Mouse (Mus musculus) lung, adult 18-20 months (tissue): ENCODE measurements around the gene Ntn1.

Source experiments
- DNase-seq, 2 experiments: peaks; one replicate each; pipeline ENCODE4 v3.0.0; 2022; ENCODE audit warnings: mixed read lengths in 2 of 2

Gene Ntn1

DNA sequence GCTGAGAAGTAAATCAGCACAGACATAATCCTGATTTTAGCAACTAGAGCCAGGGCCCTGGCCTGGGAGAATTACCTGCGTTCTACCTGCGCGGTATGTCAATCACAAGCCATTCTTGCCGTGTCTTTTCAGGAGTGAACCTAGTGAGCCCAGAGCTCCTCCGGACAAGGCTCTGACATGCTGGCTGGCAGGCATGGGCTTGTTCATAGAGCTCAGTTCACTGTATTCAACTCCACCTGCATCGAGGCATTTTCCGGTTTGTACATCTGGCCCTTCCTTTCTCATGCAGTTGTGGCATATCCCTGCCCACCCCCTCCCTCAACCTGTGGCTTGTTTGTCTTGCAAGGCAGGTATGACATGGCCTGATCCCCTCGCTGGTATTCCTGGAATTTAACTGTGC lies 5.0 kb upstream of the Ntn1 start:
- no peak for DNase-seq

DNA sequence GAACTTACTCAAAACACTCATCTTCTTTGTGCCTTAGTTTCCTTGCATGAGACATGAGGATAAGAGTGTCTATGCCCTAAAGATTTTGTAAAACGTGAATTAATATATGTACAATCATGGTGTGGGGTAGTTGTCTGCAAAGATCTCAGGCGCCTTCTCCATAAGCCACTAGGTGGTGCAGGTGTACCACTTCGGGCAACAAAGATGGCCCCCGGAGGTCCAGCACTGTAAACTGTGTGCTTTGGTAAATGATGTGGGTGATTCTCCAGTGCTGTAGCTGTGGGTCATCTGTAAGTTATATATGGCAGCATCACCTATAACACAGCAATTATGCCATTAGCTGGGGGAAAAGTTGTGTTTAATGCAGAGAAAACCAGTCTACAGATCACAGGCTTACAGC lies 3.6 kb upstream of the Ntn1 start:
- DNase-seq, result no peak

DNA sequence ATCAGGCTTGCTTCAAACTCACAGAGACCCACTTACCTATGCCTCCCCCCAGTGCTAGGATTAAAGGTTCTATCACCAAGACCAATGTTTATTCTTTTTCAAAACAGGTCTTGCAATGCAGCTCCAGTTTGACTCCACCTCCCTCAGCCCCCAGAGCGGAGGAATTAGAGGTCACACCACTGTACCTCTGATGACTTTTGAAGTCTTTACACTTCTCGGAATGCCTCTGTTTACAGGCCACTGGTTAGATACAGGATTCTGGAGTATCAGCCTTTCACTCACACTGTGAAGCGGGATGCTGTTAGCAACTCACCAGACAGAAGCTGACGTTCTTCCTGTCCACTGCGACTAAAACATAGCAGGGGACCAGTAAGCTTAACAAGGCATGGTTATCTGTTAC lies 805 bp upstream of the Ntn1 start:
- no peak for DNase-seq

DNA sequence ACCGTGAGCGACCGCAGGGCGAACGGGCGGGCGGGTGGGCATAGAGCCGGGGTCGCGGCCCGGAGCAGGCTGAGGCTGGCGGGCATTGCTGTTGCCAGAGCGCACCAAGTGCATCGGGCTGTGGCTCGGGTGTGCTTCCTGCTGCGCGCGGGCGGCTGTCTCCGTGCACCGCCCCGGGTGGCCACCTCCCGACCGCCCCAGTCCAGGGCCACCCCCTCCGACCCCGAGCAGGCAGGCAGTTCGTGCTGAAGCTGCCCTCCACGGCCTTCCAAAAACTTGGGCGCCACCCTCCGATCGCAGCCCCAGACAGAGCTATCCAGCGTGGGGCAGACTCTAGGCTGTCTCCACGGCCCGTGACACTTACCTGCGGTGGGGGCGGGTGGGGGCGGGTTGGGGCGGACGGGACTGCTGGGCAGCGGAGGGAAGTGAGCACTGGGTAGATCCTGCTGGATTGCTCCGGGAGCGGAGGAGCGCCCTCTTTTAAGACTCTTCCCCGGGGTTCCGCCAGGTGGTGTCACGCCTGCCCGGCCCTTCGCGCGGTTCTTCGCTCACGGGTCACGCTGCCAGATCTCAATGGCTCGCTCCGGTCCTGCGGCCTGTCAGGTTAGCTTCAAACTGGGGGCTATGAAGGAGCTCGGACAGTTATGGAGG lies 477 bp downstream of the Ntn1 start:
- DNase-seq, result peak; percentile 27 to 58

DNA sequence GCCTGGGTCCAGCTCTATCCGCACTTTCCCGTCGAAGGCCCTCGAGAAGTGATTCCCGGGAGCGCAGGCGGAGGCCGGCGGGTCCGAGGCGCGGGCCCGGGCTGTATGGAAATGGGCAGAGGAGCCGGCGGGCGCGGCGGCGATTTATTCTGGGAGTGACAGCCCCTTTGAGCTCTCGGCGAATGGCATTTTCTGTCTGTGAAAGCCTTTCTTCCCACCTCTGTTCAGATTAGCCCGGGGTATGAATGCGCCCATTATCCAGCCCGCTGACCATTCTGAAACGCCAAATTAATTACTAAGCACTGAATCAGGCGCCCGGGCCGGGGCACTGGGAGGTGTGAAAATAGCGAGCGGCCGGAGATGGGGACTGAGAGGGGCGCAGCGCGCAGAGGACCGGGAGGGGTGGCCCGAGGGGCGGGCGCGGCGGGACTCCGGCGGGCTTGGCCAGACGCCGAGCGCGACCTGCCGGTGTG lies 1.0 kb downstream of the Ntn1 start:
- peak in 1 of 2 experiments; percentile 6 for DNase-seq

DNA sequence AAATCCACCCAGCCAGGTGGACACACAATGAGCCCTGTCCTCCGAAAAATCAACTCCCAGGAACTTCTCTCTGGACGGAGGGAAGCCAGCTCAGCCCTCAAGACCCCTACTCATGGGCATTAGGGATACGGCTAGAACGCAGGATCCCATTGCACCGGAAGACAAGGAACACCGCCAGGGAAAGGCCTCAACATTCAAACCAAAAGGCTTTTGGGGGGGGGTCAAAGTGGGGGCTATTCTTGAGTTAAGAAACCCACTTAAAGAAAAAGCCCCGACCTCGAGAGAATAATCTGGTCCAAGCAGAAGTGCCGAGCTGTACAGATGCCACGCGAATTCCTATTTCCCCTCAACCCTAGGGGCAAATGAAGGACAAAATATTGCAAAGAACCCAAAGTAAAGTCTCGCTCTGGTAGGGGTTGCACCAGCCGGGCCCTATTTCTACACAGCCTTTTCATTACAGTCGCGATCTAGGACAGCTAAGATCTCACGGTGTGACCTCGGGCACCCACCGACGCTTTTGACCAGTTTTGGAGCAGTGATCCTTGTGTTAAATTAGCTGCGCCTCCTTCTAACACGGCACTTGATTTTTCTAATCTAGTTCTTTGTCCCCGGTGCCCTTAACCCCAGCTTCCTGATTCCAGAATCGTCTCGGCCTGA lies 1.6 kb downstream of the Ntn1 start:
- no peak for DNase-seq

DNA sequence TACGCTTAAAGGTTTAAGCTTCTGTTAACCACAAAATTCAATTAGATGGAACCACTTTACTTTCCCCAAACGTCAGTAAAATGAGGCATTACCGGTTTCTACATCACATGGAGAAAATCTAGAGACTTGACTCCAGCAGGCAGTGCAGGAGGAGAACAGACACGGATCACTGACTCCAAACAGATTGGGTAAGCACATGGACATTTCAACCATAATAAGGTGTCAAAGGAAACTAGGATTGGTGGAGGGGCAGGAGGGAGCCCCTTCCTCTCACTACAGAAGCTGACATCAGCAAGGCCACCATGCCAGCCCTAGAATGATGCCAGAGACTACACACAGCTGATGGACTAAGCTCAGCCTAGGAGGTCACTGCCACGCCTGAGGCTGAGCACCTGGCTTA lies 5.1 kb downstream of the Ntn1 start:
- no peak for DNase-seq

DNA sequence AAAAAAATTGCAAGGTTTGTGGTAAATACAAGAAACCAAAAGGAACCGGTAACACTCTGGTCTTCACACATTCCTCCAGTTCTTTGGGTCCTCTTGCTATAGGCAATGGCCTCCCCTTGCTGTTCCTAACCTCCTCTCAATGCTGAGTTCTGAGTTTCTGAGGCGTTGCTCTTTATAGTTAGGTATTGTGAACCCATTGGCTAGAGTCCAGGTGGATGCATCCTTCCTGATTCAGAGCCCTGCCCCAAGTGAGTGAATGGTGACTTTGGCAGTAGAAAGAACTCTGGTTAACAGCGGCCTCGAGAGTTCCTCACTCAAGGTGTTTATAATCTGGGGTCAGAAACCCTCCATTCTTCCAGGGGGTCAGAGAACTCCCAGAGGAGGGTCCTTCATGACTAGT lies 5.9 kb downstream of the Ntn1 start:
- DNase-seq, result no peak

DNA sequence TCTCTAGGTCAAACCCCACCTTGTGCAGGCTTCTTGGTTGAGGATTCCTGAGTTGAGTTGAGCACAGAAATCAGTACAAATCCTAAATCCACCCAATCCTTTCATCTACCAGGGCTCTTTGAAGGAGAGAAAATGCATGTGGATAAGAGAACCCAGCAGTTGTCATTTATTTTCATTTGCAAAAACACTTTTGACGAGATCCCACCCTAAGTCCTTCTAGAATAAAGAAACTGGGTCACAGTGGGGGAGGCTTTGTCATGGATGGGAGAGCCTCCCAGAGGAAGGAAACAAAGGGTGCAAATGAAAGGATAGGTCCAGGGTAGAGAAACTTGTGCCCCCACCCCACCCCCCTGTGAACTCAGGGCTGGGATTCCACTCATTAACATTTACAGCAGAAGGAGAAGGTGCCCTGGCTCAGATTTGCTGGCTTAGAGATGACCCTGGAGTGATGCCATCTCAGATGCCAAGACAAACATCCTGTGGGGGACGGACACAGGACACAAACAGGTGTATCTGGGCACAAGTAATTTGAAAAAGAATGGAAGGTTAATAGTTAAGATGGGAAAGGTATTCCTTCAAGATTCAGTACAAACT lies 6.6 kb downstream of the Ntn1 start:
- no peak for DNase-seq

DNA sequence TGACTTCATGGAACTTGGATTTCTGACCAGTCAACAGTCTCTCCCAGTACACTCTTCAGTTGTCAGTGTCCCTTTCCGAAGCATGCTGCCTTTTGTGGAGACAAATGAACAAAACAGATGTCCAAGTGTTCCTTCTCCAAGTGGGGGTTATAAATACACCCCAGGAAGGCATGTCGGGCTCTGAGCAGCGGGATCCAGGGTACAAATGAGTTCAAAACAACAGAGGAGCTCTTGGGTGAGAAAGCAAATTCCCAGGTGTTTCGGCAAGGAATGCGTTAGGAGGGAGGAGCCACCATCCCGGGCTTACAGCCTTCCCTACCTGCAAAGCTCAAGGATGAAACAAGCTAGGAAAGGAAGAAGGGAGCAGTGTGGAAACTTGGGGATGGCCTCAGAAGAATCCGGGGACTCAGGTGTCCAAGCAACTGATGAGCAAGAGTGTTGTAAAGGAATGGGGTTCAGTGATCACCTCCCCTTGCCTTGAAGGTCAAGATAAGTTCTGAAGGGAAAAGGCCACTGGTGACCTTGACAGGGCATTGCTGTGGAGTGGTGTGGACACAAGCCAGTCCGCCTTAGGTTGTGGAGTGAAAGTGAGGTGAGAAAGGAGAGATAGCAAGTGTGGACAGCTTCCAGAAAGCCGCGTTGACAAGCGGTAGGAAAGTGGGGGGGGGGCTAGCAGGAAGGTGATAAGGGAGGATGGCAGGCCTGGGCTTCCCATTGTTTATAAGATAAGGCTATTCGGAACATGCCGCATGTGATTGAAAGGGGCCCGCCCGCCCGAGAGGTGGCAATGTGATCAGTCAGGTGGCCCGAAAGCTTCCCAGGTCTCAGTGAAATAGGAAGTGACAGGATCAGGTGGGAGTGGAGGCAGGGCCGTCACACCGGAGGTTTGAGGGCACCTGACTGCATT lies 10.0 kb downstream of the Ntn1 start:
- DNase-seq, result no peak

DNA sequence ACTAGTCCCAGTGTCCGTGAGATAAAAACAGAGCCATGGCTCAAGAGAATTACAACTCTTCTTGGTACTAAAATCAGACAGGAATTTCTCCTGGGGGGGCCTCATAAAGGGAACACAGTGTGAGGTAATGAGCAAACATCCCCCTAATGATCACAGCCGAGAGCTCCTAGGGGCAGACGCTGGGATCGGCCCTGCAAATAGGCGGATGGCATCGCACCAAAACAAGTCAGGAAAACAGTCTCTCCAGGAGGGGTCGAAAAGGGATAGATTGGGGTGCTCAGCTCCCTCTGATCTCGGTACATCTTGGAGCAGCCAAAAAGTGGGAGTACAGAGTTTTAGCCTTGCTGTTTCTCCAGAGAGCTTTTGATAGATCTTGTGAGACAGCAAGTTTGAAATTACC lies 11.0 kb downstream of the Ntn1 start:
- no peak for DNase-seq

DNA sequence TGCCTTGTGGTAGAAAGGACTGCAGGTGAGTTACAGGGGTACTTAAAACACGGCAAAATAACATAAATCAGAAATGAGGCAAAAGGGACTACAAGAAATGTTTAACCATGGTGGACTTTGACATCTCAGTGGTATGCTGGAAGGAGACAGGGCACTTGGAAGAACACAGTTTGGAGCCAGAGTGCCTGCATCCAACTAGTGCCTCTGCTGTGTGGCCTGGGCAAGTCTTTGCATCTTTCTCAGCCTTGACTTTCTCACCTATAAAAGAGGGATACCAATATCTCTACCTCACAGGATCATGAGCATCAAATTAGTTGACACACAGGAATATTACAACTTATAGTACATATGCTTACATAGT lies 12.0 kb downstream of the Ntn1 start:
- DNase-seq, result no peak

DNA sequence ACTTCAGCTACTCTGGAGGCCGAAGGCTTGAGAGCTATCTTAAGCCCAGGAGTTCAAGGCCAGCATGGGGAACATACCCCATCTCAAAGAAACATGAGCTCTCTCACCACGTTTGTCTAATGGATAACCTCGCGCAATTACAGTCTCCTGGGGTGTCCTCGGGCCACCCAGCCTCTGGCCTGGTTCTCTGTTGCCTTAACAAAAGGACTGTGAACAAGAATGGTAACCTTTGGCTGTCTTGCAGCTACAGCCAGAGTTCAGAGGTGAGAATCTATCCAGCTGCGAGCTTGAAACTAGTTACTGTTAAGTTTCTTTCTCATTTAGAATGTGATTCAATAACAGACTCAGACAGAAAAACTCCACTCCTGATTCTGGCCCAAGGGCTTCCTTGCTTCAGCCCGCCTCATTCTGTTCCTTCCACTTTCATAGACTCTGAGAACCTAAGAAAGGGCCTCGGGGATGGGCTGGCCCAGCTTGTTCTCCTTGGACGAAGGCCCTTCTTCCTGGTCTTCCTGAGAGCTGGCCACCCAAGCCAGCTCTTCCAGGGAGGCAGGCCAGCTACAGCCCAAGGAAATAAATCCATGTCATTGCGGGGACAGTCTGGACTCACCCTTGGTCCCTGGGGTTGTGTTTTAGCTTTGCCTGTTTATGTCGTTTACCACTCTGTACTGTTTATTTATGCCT lies 12.5 kb downstream of the Ntn1 start:
- DNase-seq, result no peak

DNA sequence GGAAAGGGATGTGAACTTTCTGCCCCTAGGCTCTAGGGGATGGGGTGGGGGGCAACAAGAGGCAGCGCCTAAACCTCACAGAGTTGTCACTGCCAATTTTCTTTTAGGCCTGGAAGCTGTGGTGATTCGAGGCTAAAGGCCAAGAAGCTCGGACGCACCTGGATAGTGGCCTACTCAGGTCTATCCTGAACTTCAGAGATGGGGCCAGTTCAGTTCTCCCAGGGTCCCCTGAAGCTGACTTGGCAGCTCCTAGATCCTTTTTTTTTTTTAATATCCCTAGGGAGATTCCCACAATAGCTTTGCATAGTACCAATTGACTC lies 13.2 kb downstream of the Ntn1 start:
- no peak for DNase-seq

DNA sequence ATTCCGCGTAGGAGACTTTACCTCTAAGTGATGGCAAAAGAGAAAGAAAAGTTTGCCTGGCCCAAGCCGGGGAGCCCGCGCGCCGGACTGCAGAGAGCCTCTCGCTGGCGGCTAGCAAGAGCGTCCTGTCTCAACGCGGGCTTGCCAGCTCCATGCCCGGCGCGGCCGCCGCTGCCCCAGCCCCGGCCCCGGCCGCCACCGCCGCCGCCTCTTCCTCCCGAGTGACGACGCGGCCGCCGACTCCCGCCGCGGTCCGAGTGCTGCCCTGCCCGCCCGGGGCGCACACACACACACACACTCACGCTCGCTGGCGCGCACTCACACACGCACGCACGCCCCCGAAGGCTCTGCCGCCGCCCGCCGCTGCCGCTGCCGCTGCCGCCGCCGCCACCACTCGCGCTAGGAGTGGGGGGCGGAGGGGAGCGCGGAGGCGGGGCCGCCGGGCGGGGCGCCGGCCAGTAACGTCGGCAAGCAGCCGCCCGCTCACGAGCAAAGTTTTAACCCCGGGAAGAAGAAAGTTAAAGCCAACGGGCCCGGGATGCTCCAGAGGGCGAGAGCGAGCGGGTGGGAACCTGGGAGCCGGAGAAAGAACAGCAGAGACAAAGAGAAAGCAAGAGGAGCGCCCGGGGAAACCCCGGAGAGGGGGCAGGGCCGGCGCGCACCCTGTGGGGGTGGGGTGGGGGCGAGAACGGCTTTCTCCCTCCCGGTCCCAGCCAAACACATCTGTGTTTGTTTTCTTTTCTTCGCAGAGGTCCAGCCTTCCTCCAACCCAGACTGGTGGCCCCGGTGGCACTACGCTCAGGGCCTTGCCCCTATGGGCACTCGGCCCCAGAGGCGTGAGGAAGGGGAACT lies 13.8 kb downstream of the Ntn1 start:
- DNase-seq, result peak; percentile 54 to 56

DNA sequence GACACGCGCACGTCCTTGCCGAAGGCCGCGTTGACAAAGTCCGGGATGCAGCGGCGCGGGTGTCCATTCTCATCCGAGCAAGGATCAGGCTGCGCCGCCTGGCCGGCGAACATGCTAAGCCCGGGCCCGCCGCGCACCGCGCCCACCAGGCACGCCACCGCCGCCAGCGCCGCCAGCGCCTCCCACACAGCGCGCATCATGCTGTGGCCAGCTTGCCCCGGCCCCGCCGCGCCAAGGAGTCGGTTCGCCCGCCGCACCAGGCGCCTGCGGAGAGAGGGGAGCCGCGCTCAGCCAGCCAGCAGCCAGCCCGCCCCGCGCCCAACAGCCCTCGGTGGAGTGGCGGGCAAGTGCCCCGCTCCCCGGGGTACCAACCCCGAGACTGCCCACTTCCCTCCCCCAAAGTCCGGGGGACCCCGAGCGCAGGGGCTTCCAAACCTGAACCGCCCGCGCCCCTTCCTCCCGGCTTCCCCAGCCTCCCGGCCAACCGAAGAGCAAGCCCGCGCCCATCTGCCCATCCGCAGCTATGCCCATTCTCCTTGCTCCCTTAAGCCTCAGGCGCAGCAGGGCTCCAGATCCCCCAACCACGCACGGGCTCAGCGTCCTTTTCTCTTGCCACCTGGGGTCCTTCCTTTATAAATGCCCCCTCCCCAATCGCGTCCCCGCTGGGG lies 14.6 kb downstream of the Ntn1 start:
- DNase-seq, result no peak

DNA sequence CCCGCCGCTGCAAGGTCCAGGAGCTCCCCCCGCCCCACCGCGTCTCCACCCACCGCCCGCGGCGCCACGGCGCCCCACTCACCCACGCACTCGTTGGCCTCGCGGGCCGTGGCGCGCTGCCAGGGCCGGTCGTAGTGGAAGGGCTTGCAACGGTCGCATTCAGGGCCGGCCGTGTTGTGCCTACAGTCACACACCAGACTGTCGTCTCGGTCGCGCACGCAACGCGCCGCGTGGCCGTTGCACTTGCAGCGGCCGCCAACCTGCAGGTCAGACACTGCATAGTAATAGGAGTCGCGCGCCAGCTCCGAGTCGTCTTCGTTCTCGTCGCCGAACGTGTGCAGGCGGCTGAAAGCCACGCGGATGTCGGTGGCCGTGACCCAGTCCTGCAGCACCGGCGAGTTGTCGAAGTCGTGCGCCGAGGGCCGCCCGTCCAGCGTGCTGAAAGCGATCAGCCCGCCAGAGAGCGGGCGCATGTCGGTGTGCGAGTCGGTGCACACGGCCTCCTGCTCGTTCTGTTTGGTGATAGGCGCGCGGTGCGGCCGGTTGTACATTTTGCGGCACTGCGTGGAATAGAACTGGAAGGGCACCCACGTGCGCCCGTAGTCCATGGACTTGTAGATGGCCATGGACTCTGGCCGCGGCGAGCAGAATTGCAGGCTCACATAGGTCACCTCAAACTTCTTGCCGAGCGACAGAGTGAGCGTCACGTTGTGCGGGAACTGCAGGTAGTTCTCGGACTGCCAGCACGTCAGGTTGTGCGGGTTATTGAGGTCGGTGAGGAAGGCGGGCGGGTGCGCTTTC lies 15.4 kb downstream of the Ntn1 start:
- no peak for DNase-seq

DNA sequence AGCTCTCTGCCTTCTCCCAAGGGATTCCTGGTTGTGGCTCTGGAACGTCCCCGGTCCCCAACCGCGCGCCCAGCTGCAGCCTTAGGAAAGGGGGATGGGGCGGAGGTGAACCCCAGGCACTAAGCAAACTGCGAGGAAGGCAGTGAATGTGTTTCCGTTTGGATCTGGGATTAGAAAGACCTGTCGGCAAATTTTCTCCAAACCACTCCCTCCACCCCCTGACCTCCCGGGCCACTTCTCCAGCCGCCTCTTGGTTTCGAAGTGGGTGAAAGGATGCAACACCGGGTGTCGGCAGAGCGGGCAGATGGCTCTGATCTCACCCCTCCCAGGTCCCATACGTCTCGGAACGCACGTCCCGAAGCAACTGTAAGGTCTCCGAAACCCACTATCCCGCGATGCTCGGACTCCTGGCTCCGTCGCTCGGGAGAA lies 16.0 kb downstream of the Ntn1 start:
- no peak for DNase-seq

DNA sequence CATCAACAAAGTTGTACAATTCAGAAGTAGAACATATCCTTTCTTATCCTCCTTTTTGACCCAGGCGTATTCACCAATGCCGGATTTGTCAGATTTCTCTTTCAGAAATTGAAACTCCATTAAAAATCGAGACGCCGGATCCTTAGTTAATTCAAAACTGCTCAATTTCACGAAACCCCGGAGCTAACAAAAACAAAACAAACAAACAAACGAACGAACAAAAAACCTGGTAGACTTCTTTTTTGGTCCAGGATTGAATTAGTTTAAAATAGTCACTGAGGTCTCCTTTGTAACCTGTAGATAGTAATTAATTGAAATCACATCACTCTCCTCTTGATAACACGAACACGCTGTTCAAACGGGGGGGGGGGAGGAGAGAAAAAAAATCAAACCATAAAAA lies 16.5 kb downstream of the Ntn1 start:
- DNase-seq, result no peak

DNA sequence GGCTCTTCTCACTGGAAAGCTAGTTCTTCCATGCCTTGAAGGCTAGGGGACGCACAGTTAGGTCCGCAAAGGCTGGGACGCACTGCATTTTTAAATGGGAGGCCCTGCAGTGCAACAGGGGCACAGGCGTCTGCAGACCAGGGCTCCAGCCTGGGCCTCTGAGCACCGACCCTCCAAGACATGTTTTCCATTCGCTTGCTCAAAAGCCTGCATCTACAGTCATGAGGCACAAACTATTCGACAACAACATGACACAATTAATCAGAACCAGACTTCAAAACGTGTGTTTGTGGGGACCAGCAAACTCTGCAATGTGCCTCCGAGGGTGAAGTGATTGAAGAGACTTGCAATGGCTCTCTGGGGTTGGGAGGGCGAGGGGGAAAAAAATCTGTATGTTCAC lies 17.1 kb downstream of the Ntn1 start:
- no peak for DNase-seq

DNA sequence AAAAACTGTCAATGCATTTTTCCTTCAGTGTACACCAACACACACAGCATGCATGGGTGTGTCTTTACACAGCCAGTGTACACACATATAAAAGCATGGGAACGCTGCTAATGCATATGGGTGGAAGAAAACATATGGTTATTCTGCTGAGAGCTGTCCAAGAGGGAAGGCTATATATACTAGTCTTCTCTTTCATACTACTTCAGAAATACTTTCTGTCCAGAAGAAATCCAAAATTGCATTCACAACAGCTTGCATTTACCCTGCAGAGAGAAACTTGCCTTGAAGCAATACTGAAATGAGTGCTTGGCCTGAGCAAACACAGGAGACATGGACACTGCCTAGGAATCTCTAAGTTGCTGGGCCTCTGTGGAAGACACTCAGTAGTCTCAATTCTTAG lies 18.8 kb downstream of the Ntn1 start:
- no peak for DNase-seq
